Mouse (Mus musculus) heart, adult 2 months (tissue): ENCODE results near the gene Klf2. TPM values are rescaled to one million over a fixed set of nuclear protein-coding genes. Genes with fewer than 3 reads are reported as not detected.

Source experiments
- DNase-seq, 2 experiments: peaks; one replicate each; pipeline ENCODE4 v3.0.0; 2021
- H3K27ac ChIP-seq: fragments of 200-600 bp; 2 replicates; pipeline ENCODE4 v1.8.1; 2022
- H3K27me3 ChIP-seq: fragments of 200-500 bp; 2 replicates; pipeline ENCODE4 v1.6.1; 2012; ENCODE audit warnings: mild to moderate bottlenecking, low read length, inconsistent platforms, mixed read lengths; ENCODE audit not compliant: control insufficient read depth, insufficient read depth
- H3K36me3 ChIP-seq: fragments of 200-500 bp; 2 replicates; pipeline ENCODE4 v1.6.1; 2012; ENCODE audit warnings: low read length, inconsistent platforms; ENCODE audit not compliant: control insufficient read depth, insufficient read depth
- H3K4me1 ChIP-seq: fragments of 200-500 bp; 2 replicates; pipeline ENCODE4 v1.6.1; 2011; ENCODE audit warnings: low read length; ENCODE audit not compliant: control insufficient read depth, insufficient read depth
- H3K4me3 ChIP-seq: fragments of 200-600 bp; 2 replicates; pipeline ENCODE4 v1.8.1; 2022
- H3K79me2 ChIP-seq: fragments of 200-500 bp; replicated peaks from 2 replicates; pipeline ENCODE4 v1.6.1; 2012; ENCODE audit warnings: mild to moderate bottlenecking, inconsistent platforms, low read length, moderate library complexity, mixed read lengths; ENCODE audit not compliant: control insufficient read depth, insufficient read depth
- H3K9ac ChIP-seq: fragments of 200-500 bp; 2 replicates; pipeline ENCODE4 v1.6.1; 2012; ENCODE audit warnings: low read depth, mild to moderate bottlenecking, control low read depth, inconsistent platforms, low read length, mixed read lengths
- CTCF ChIP-seq: fragments of 200-600 bp; IDR thresholded peaks from 2 replicates; pipeline ENCODE4 v1.8.1; 2022; ENCODE audit warnings: antibody characterized with exemption, mild to moderate bottlenecking, moderate library complexity
- EP300 ChIP-seq: fragments of 200-500 bp; IDR thresholded peaks from 2 replicates; pipeline ENCODE4 v1.6.1; 2011; ENCODE audit warnings: low read depth, low read length, control low read depth; ENCODE audit not compliant: insufficient read depth
- POLR2A ChIP-seq: fragments of 200-500 bp; IDR thresholded peaks from 2 replicates; pipeline ENCODE4 v1.6.1; 2011; ENCODE audit warnings: mild to moderate bottlenecking, low read depth, low read length, control low read depth; ENCODE audit not compliant: insufficient read depth
- WGBS: fragments of 180-500 bp; shearing (Covaris S2); methylation state at CpG from one replicate; pipeline ENCODE4 v1.1.7; 2018; 5-methylcytosine and 5-hydroxymethylcytosine counted together
- intact Hi-C: fragments of 180-260 bp; cut with DNase I; formaldehyde crosslinking; loops from one replicate; pipeline ENCODE4 v1.15.1; 2025
- polyA plus RNA-seq: library from polyadenylated mRNA; depleted of rRNA; stranded (reverse); fragments of >200 nt; gene quantifications from 2 replicates; pipeline ENCODE4 v1.2.3, GENCODE M21; 2012
- total RNA-seq, 2 experiments: library from RNA; stranded (reverse); gene quantifications; 2 replicates each; pipeline ENCODE4 v1.2.3; 2021

The Klf2 gene
- total and polyA plus RNA-seq, 3 experiments = 42.6 to 92.7 (median 76.0) TPM

DNA sequence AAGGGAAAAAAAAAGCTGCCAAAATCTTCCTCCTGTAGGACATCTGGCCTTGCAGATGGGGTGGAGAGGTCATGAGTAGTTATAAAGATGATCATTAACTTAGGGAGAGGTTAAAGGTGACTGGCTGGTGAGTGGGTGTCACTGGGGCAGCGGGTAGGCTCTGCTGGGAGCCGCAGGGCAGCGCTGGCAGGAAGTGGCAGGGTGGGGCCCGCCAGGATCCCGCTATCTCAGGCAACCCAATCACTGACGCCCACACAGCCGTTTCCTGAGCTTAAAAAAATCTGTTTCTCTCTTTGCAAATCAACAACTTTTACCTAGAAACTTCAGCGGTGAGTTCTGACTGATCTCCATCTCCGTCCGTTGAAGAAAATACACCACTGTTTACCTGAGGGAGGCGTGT lies 35.4 kb downstream of the Klf2 start:
- peaks cover 7% of the 10 kb centered on the region for H3K36me3 ChIP-seq
- DNase-seq = peak; percentile 66 to 85

GRCm38 (mm10) chr8:72356593-72356992 lies 37.8 kb downstream of the Klf2 start:
- TF ChIP-seq EP300 (no peak), CTCF (no peak), POLR2A (no peak)

More for the DNA sequence above, 35.4 kb downstream of the Klf2 start:
- Histone ChIP-seq H3K79me2 (no peaks in the 10 kb centered on the region), H3K4me3 (no peak overlapping the region), H3K27me3 (no peaks in the 10 kb centered on the region), H3K4me1 (peaks cover 31% of the 10 kb centered on the region), H3K9ac (peak overlapping the region; percentile 2; the same call in 1 of the 2 replicates), H3K27ac (peak overlapping the region; percentile 89)
- 42% methylated on average over 11 of the region's 11 CpGs for WGBS
- intact Hi-C loops = no loop called here
- TF ChIP-seq CTCF = no peak
- TF ChIP-seq POLR2A = no peak
- TF ChIP-seq EP300 = 0 out of 2 replicates have a peak, but pooled peaks have one; percentile 15

DNA sequence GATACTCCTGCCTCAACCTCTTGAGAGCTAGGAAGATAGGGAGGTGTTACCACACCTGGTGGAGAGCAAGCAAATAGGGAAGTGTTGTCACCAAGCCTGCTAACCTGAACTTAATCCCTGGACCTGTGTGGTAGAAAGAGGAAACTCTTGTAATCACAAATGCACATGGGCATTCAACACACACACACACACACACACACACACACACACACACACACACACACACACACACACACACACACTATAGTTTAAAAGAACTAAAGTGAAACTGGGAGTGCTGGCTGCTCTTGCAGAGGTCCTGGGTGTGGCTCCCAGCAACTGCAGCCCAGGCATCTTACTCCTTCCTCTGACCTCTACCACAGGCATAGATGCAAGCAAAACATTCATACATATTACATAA lies 41.3 kb downstream of the Klf2 start:
- intact Hi-C loops = no loop called here
- no peaks in the 10 kb centered on the region for H3K79me2 ChIP-seq
- no peak overlapping the region for H3K4me3 ChIP-seq
- H3K27me3 ChIP-seq = no peaks in the 10 kb centered on the region
- TF ChIP-seq CTCF = no peak
- TF ChIP-seq EP300 = no peak
- TF ChIP-seq POLR2A = no peak
- no peaks in the 10 kb centered on the region; the same call in none of the 2 replicates for H3K36me3 ChIP-seq
- no peak overlapping the region for H3K9ac ChIP-seq
- DNase-seq = no peak
- H3K4me1 ChIP-seq = peaks cover 12% of the 10 kb centered on the region
- H3K27ac ChIP-seq = peak overlapping the region; percentile 56

More at GRCm38 (mm10) chr8:72356593-72356992, 37.8 kb downstream of the Klf2 start:
- 83% methylated on average over 3 of the region's 3 CpGs for WGBS
- H3K79me2 ChIP-seq = no peaks in the 10 kb centered on the region
- DNase-seq = no peak
- H3K27ac ChIP-seq = 0 out of 2 replicates have a peak overlapping the region, but pooled peaks have one; percentile 11
- no peak overlapping the region for H3K9ac ChIP-seq
- H3K27me3 ChIP-seq = no peaks in the 10 kb centered on the region
- H3K4me3 ChIP-seq = no peak overlapping the region
- H3K4me1 ChIP-seq = peaks cover 24% of the 10 kb centered on the region
- H3K36me3 ChIP-seq = peaks cover 2% of the 10 kb centered on the region; the same call in 1 of the 2 replicates
- intact Hi-C loops = no loop called here

- 96% methylated on average over 4 of the region's 4 CpGs for WGBS
- Histone ChIP-seq H3K36me3 (peaks cover 3% of the 10 kb centered on the region), H3K4me1 (peaks cover 13% of the 10 kb centered on the region), H3K9ac (no peak overlapping the region), H3K27ac (peak overlapping the region; percentile 75), H3K79me2 (no peaks in the 10 kb centered on the region), H3K4me3 (no peak overlapping the region), H3K27me3 (no peaks in the 10 kb centered on the region)
- TF ChIP-seq POLR2A = no peak
- no peak for TF ChIP-seq CTCF
- no peak for TF ChIP-seq EP300
- intact Hi-C loops = no loop called here
- DNase-seq = no peak
Measured at GRCm38 (mm10) chr8:72362754-72363153, 43.9 kb downstream of the Klf2 start.

DNA sequence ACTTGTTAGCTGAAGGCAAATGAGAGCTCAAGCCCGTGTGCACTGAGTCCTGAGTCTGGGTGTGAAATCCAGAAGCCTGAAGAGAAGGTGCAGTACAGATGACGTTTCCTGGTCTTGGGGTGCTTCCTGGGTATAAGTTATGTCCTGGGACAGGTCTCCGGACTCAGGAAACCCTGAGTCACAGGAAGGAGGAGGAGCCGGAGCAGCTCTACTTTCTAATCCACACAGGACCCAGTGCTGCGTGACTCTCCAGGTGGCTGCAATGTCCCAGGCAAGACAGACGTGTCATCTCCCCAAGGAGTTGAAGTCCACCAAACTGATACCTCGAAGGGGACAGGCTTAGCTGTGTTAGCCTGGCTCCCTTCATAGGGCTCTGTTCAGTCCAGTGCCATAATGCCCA lies 44.6 kb downstream of the Klf2 start:
- Histone ChIP-seq H3K4me3 (no peak overlapping the region), H3K27ac (peak overlapping the region; percentile 75), H3K9ac (0 out of 2 replicates have a peak overlapping the region, but pooled peaks have one; percentile 8), H3K27me3 (no peaks in the 10 kb centered on the region), H3K4me1 (peaks cover 13% of the 10 kb centered on the region), H3K79me2 (no peaks in the 10 kb centered on the region), H3K36me3 (peaks cover 3% of the 10 kb centered on the region)
- 48% methylated on average over 7 of the region's 7 CpGs for WGBS
- TF ChIP-seq EP300 (0 out of 2 replicates have a peak, but pooled peaks have one; percentile 59), CTCF (no peak), POLR2A (peak; percentile 63)
- intact Hi-C loops = no loop called here
- peak in 1 of 2 experiments; percentile 56 for DNase-seq

DNA sequence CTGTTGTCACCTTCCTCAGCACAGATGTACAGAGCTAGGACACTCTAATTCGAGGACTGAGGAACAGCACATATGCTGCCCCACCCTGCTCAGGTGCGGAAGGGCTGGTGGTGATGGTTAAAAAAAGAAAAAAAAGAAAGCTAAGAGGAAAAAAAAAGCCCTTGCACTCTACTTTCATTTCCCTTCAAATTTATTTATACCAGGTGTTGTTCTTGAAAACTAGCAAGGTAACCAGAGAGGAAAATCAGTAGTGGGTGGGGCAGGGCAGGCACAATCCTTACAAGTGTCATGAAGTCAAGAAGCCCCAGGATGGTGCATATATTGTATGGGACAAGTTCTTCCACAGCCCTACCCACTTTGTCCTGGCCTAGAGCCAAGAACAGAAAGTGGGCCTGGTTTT lies 46.2 kb downstream of the Klf2 start:
- H3K79me2 ChIP-seq = no peaks in the 10 kb centered on the region
- peaks cover 13% of the 10 kb centered on the region for H3K4me1 ChIP-seq
- H3K27me3 ChIP-seq = no peaks in the 10 kb centered on the region
- H3K9ac ChIP-seq = peak overlapping the region; percentile 49
- H3K4me3 ChIP-seq = no peak overlapping the region
- peaks cover 3% of the 10 kb centered on the region for H3K36me3 ChIP-seq
- intact Hi-C loops = loop anchor here (1.0 to 5.0 kb wide), 5 partner anchors 29 to 188 kb away; partner anchors contain the start of gene Ap1m1
- WGBS = 92% methylated on average over 2 of the region's 2 CpGs
- peak overlapping the region; percentile 18 for H3K27ac ChIP-seq
- DNase-seq = no peak
- TF ChIP-seq EP300 (no peak), POLR2A (no peak), CTCF (no peak)
